Mouse (Mus musculus) limb, embryonic 11.5 days (tissue): ENCODE results near the gene Slit3. TPM values are rescaled to one million over a fixed set of nuclear protein-coding genes. Genes with fewer than 3 reads are reported as not detected.

Experiments used
- ATAC-seq: fragments of 200-750 bp; cut with Nextera tagmentation; 2 replicates; pipeline ENCODE4 v1.8.0; 2017; ENCODE audit warnings: low read depth; ENCODE audit not compliant: insufficient number of reproducible peaks, low FRiP score, low TSS enrichment
- DNase-seq: peaks from one replicate; pipeline ENCODE4 v3.0.0-alpha.2; 2015; ENCODE audit warnings: low spot score
- H3K27ac ChIP-seq: fragments of 300-500 bp; sonication (generic); replicated peaks from 2 replicates; pipeline ENCODE4 v1.5.1; 2014; ENCODE audit warnings: low read depth, mild to moderate bottlenecking, low read length
- H3K27me3 ChIP-seq: fragments of 300-500 bp; sonication (generic); 2 replicates; pipeline ENCODE4 v1.6.1; 2014; ENCODE audit warnings: mild to moderate bottlenecking, low read length, mixed read lengths; ENCODE audit not compliant: control insufficient read depth, insufficient read depth
- H3K36me3 ChIP-seq: fragments of 300-500 bp; sonication (generic); 2 replicates; pipeline ENCODE4 v1.6.1; 2014; ENCODE audit warnings: mild to moderate bottlenecking, low read length, moderate library complexity, mixed read lengths; ENCODE audit not compliant: control insufficient read depth, insufficient read depth
- H3K4me1 ChIP-seq: fragments of 300-500 bp; sonication (generic); 2 replicates; pipeline ENCODE4 v1.6.1; 2014; ENCODE audit warnings: low read length, mixed read lengths; ENCODE audit not compliant: control insufficient read depth, insufficient read depth
- H3K4me2 ChIP-seq: fragments of 300-500 bp; sonication (generic); 2 replicates; pipeline ENCODE4 v1.6.1; 2014; ENCODE audit warnings: low read depth, mild to moderate bottlenecking, moderate library complexity; ENCODE audit not compliant: severe bottlenecking
- H3K4me3 ChIP-seq: fragments of 300-500 bp; sonication (generic); 2 replicates; pipeline ENCODE4 v1.5.1; 2014; ENCODE audit warnings: low read depth, low read length
- H3K9ac ChIP-seq: fragments of 300-500 bp; sonication (generic); 2 replicates; pipeline ENCODE4 v1.6.1; 2014; ENCODE audit warnings: mild to moderate bottlenecking, low read length
- H3K9me3 ChIP-seq: fragments of 300-500 bp; sonication (generic); 2 replicates; pipeline ENCODE4 v1.6.1; 2016; ENCODE audit warnings: low read length; ENCODE audit not compliant: control insufficient read depth
- WGBS: fragments of 180-500 bp; shearing (Covaris S2); extraction: QIAGEN DNeasy Blood & Tissue Kit; methylation state at CpG from one replicate; pipeline ENCODE4 v1.1.7; 2014; 5-methylcytosine and 5-hydroxymethylcytosine counted together
- polyA plus RNA-seq: library from polyadenylated mRNA; unstranded; fragments of >200 nt; fragmentation: Nextera tagmentation; extraction: Ambion mirVana; gene quantifications from 2 replicates; pipeline ENCODE4 v1.2.1, GENCODE M21; 2014

Gene Slit3
- polyA plus RNA-seq, 1 experiment from 2014 or later: 30.6 TPM

DNA sequence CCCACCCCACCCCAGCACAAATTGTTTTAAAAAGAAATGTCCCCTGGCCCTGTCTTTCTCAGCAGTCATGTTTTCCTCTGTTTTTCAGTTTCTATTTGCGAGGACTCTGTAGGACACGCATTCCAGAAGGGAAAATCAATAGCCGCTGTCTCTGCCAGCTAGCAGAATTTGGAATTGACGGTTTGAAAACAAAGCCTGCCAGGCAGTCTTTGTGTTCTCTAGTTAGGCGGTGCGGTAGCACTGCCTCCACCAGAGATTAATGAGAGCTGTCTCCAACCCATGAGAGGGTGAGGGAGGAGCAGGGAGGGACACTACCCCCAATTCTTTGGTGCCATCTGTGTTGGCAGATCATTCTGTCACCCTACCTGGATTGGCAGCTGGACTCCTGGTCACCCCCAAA, 392.3 kb downstream of the Slit3 start:
- ATAC-seq: no peak
- WGBS: 65% methylated on average over 6 of the region's 6 CpGs

DNA sequence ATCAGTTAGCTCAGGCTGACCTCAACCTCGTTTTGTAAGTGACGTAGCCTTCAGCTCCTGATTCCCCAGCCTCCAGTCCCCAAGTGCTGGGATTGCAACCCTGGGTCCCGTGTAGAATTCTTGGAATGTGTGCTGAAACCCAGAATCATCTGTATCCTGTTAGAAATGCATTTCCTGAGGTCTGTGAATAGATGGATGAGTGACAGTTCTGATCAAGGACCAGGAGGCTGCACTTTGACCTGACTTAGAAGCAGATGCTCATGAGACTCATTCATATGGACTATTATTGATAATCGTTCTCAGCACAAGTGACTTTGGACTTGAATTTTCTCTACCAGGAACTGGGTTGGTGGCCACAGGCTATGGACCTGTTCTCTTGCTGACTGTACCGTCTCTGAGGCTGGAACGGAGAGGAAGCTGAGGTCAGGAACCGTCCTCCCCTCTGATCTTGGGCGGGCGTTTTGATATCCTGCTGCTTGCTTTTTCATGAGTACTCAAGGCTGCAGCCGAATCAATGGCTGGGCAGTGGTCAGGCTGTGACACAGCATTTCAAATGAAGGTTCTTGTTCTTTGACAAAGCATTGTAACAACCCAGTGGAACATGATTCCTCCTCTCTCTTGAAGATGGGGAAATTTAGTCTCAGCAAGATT, 401.9 kb downstream of the Slit3 start:
- no peak for DNase-seq
- H3K9me3 ChIP-seq: no peaks in the 10 kb centered on the region
- no peaks in the 10 kb centered on the region for H3K27me3 ChIP-seq
- 49% methylated on average over 10 of the region's 10 CpGs for WGBS
- ATAC-seq: no peak
- H3K27ac ChIP-seq: no peak overlapping the region
- no peaks in the 10 kb centered on the region for H3K36me3 ChIP-seq
- no peak overlapping the region for H3K4me3 ChIP-seq
- no peak overlapping the region for H3K4me2 ChIP-seq
- no peak overlapping the region for H3K9ac ChIP-seq
- peaks cover 19% of the 10 kb centered on the region for H3K4me1 ChIP-seq

More for the DNA sequence above, 392.3 kb downstream of the Slit3 start:
- H3K4me1 ChIP-seq: peaks cover 19% of the 10 kb centered on the region
- DNase-seq: no peak
- no peaks in the 10 kb centered on the region for H3K36me3 ChIP-seq
- no peaks in the 10 kb centered on the region for H3K9me3 ChIP-seq
- no peak overlapping the region for H3K4me3 ChIP-seq
- H3K27ac ChIP-seq: no peak overlapping the region
- no peaks in the 10 kb centered on the region for H3K27me3 ChIP-seq
- H3K4me2 ChIP-seq: no peak overlapping the region
- H3K9ac ChIP-seq: no peak overlapping the region

DNA sequence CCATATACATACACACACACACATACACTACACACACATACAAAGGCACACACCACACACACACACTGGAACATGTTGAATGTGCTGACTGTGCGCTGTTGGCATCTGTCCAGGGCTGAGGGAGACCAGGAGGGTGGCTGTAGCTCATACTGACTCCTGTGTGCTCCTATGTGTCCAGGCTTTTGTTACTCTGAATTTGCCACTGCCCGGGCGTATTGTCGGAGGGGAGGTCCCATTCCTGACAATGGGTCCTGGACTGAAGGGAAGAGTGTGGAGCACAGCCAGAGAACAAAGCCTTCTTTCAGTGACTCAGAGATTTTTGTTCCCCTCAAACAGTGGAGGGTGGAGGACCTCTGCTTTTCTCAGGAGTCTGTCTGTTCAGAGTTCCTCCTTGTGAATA, 402.7 kb downstream of the Slit3 start:
- Histone ChIP-seq H3K9me3 (no peaks in the 10 kb centered on the region), H3K4me2 (no peak overlapping the region), H3K36me3 (no peaks in the 10 kb centered on the region), H3K27ac (no peak overlapping the region), H3K4me3 (no peak overlapping the region), H3K4me1 (peaks cover 23% of the 10 kb centered on the region), H3K9ac (no peak overlapping the region), H3K27me3 (no peaks in the 10 kb centered on the region)
- ATAC-seq (no peak), DNase-seq (no peak)
- 87% methylated on average over 4 of the region's 4 CpGs for WGBS

DNA sequence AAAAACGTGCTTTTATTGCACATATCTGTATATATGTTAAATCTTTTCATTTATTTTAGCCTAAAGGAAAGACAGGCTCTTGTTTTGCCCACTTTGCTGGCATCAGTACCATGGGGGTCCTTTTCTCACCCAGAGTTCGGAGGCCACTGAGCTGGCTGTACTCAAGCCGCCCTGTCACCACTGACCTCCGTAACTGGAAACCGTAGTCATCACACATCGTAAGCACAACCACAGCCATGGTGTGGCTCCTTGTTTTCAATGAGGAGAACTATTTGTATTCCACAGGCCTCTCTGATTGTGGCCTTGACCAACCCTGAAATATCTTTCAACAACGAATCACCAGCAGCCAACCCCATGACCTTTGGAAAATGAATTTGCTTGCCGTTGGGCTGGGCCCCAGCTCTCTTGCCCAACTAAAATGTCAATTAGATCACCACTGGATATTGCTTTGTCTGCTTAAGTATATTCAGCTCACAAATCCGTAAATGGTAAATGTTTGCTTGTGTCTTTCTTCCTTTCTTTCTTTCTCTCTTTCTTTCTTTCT, 405.3 kb downstream of the Slit3 start:
- Histone ChIP-seq H3K9me3 (no peaks in the 10 kb centered on the region), H3K27me3 (no peaks in the 10 kb centered on the region), H3K36me3 (no peaks in the 10 kb centered on the region), H3K4me1 (peaks cover 21% of the 10 kb centered on the region), H3K4me2 (no peak overlapping the region), H3K9ac (no peak overlapping the region), H3K27ac (no peak overlapping the region), H3K4me3 (no peak overlapping the region)
- DNase-seq (no peak), ATAC-seq (no peak)
- 72% methylated on average over 9 of the region's 9 CpGs for WGBS

DNA sequence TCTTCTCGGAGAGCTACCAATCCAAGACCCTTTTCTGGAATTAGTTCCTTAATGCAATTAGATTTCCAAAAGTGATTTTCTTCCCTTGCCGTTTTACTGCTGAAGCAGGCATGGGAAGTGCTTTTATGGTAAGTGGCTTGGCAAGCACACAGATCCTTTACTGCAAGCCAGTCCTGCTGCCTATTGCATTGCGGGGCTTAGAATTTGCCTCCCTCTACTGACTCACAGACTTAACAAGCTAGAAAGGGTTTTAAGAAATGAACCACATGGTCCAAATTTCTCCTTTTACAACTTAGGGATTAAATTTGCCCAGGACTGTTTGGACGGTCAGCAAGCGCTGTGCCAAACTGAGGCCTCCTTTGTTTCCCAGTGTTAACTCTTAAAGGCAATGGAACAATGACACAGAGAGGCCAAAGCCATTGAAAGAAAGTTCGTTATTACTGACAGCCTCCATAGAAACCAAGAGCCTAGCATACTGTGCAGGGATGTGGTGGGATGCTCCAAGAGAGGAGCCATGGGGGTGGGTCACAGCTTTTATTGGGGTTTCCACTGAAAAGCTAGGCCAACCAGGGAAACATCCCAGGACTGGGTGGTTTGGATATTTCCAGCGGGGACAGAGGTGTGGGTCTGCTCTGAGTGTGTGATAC, 406.9 kb downstream of the Slit3 start:
- 45% methylated on average over 7 of the region's 7 CpGs for WGBS
- Histone ChIP-seq H3K9me3 (no peaks in the 10 kb centered on the region), H3K27ac (peak overlapping the region; percentile 83), H3K36me3 (no peaks in the 10 kb centered on the region), H3K27me3 (no peaks in the 10 kb centered on the region), H3K9ac (0 out of 2 replicates have a peak overlapping the region, but pooled peaks have one; percentile 34), H3K4me3 (no peak overlapping the region), H3K4me2 (no peak overlapping the region), H3K4me1 (peaks cover 18% of the 10 kb centered on the region; the same call in 1 of the 2 replicates)
- peak; percentile 45; the same call in 1 of the 2 replicates for ATAC-seq
- DNase-seq: no peak

DNA sequence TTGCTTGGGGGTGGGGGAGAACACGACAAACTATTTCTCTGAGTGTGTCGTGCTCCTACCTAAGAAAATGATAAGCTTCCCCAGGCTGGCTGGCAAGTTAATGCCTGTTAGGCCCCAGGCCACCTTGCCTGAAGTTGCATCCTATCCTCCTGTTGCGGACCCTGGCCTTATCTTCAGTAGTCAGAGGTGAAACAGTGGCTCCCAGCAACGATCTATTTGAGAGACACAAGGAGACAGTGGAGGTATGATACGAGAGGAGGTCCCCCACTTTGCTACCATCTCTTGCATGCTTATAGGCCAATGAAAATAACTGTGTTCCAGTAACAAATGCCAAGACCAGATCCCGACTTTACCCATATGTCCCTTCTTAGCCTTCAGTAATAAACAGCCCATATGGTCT, 414.0 kb downstream of the Slit3 start:
- Histone ChIP-seq H3K27me3 (no peaks in the 10 kb centered on the region), H3K4me1 (0 out of 2 replicates have a peak, but pooled peaks cover 1% of the 10 kb centered on the region), H3K4me3 (no peak overlapping the region), H3K27ac (no peak overlapping the region), H3K9ac (no peak overlapping the region), H3K36me3 (no peaks in the 10 kb centered on the region), H3K9me3 (no peaks in the 10 kb centered on the region), H3K4me2 (no peak overlapping the region)
- ATAC-seq (no peak), DNase-seq (no peak)
- WGBS: 68% methylated on average over 6 of the region's 6 CpGs

DNA sequence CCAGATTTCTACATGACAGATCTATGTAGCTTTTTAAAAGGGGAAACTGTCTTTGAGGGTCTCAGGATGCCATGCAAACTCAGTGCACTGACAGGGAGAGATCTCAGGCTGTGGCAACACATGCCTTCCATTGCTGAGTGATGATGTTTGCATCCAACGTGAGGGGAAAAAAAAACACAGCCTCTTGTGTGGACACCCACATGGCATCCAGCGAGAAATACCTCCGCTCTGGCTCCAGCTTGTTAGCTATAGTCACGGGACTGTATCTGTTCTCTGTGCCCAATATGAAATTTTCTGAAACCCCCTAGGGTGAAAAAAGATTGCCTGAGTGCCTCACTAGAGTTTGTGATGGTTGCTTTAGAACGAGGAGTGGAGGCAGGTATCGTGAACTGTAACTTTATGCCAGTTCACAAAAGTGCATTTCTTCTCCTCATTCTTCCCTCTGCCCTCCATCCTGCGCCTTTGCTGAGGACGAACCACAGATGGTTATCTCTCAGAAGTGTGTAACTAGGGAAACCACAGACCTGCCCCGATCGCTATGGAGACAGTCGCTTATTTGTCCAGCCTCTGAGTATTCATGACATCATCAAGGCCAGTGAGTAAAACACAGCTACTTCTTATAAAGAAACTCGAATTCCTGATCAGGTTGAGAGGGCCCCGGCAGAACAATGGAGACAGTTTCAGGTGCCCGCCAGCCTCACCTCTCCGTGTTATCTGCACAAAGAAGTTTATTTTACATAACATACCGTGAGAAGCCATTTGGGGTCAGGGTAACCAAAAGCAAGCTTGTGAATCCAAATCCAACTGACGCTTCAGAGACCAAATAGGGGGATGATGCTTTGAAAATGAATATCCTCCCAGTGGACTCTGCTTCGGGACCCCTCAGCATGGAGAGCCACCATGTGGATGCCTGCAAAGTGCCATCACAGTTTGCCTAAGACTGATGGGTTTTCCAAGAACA, 416.4 kb downstream of the Slit3 start:
- WGBS: 72% methylated on average over 18 of the region's 18 CpGs

DNA sequence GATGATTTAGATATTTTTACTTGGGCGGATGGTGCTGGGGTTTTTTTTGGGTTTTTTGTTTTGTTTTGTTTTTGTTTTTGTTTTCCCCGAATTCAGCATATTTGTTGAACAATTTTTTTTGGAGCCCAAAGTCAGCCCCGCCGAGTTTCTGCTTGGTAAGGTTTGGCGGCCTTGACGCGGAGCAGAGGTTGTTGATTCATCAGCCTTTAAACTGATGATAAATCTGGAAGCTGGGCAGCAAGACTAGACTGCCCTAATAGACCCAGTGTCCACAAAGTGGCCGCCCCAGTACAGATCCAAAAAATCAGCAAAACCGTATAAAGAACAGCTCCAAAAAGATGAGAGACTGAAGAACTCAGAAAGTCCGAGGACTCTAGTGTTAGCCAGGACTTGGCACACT, 421.7 kb downstream of the Slit3 start:
- no peaks in the 10 kb centered on the region for H3K36me3 ChIP-seq
- H3K4me3 ChIP-seq: no peak overlapping the region
- no peaks in the 10 kb centered on the region for H3K9me3 ChIP-seq
- WGBS: 89% methylated on average over 10 of the region's 10 CpGs
- H3K27ac ChIP-seq: no peak overlapping the region
- DNase-seq (no peak), ATAC-seq (no peak)
- H3K4me2 ChIP-seq: no peak overlapping the region
- peaks cover 11% of the 10 kb centered on the region for H3K4me1 ChIP-seq
- 0 out of 2 replicates have a peak, but pooled peaks cover 3% of the 10 kb centered on the region for H3K27me3 ChIP-seq
- no peak overlapping the region for H3K9ac ChIP-seq

More for the DNA sequence above, 416.4 kb downstream of the Slit3 start:
- Histone ChIP-seq H3K4me2 (no peak overlapping the region), H3K4me1 (0 out of 2 replicates have a peak, but pooled peaks cover 3% of the 10 kb centered on the region), H3K27ac (no peak overlapping the region), H3K9ac (no peak overlapping the region), H3K27me3 (no peaks in the 10 kb centered on the region), H3K9me3 (no peaks in the 10 kb centered on the region), H3K36me3 (no peaks in the 10 kb centered on the region), H3K4me3 (no peak overlapping the region)
- DNase-seq (no peak), ATAC-seq (no peak)
